9 mouse cellular contexts compared by ENCODE assay signal in genomic region chr4:140549975-140550374, GRCm38 (mm10).
DNase-seq lines count a peak whose midpoint lies in the region; ATAC-seq and TF ChIP-seq lines count a peak whose summit lies in the region.
"Had no signal": no experiment of that assay in that cellular context is flagged by ENCODE, and none has a peak within 500 bp of the region (broad histone marks: within the 10 kb centered on the region; RNA-seq: fewer than 3 reads in every experiment).

No protein-coding gene starts in this region.

- no peaks in the 10 kb centered on the region for H3K36me3 ChIP-seq in heart, adult 2 months (ENCODE audit: control insufficient read depth, insufficient read depth, low read length)
- H3K36me3 ChIP-seq in intestine, postnatal 0 days (ENCODE audit: control insufficient read depth, insufficient read depth) = peaks cover 23% of the 10 kb centered on the region
- peaks cover 10% of the 10 kb centered on the region; the same call in 1 of the 2 replicates for H3K36me3 ChIP-seq in liver, embryonic 11.5 days (ENCODE audit: control insufficient read depth, insufficient read depth, low read length)

- H3K27me3 ChIP-seq in heart, adult 2 months (ENCODE audit: control insufficient read depth, insufficient read depth, low read length) = no peaks in the 10 kb centered on the region
- no peaks in the 10 kb centered on the region for H3K27me3 ChIP-seq in intestine, postnatal 0 days (replicated peaks; ENCODE audit: control insufficient read depth, insufficient read depth, low read length)
- no peaks in the 10 kb centered on the region for H3K27me3 ChIP-seq in liver, embryonic 11.5 days (replicated peaks; ENCODE audit: control insufficient read depth, insufficient read depth, low read length)
- H3K27me3 ChIP-seq: liver, embryonic 15.5 days had no signal

- H3K9ac ChIP-seq in heart, adult 2 months (ENCODE audit: low read depth, low read length) = no peak overlapping the region
- no peak overlapping the region for H3K9ac ChIP-seq in intestine, postnatal 0 days (ENCODE audit: low read depth, low read length)
- no peak overlapping the region for H3K9ac ChIP-seq in liver, embryonic 11.5 days (ENCODE audit: low read depth, low read length)
- H3K9ac ChIP-seq: liver, embryonic 15.5 days had no signal

- TF ChIP-seq EP300 in heart, adult 2 months (IDR thresholded peaks at IDR 0.05; ENCODE audit: insufficient read depth, low read depth, low read length) = no peak

- ATAC-seq in intestine, postnatal 0 days = no peak
- no peak for ATAC-seq in liver, embryonic 11.5 days (replicated peaks; ENCODE audit: low FRiP score)

- TF ChIP-seq CTCF in heart, adult 2 months (IDR thresholded peaks at IDR 0.05) = no peak
- no peak for TF ChIP-seq CTCF in intestine, postnatal 0 days (IDR thresholded peaks at IDR 0.05; ENCODE audit: low read depth)

- DNase-seq in heart, adult 2 months = peak; percentile 50 to 64
- no peak for DNase-seq in heart, postnatal 4 days
- peak; percentile 9 to 54 for DNase-seq in adrenal gland, postnatal 36 days
- DNase-seq in gastrocnemius, adult 8-10 months (ENCODE audit: low spot score in 2 of 2) = peak; percentile 55 to 84
- peak; percentile 45 for DNase-seq in lung, postnatal 14 days
- no peak for DNase-seq in thymus, postnatal 25 days
- DNase-seq in liver, embryonic 11.5 days (ENCODE audit: low spot score) = no peak

- H3K79me2 ChIP-seq in heart, adult 2 months (replicated peaks; ENCODE audit: control insufficient read depth, insufficient read depth, low read length) = no peaks in the 10 kb centered on the region

- no peaks in the 10 kb centered on the region for H3K9me3 ChIP-seq in intestine, postnatal 0 days (ENCODE audit: control insufficient read depth)
- no peaks in the 10 kb centered on the region for H3K9me3 ChIP-seq in liver, embryonic 11.5 days (ENCODE audit: control insufficient read depth, low read length)
- H3K9me3 ChIP-seq: liver, embryonic 15.5 days had no signal

- no peak overlapping the region for H3K4me2 ChIP-seq in intestine, postnatal 0 days (replicated peaks; ENCODE audit: low read depth)
- H3K4me2 ChIP-seq in liver, embryonic 11.5 days = no peak overlapping the region
- H3K4me2 ChIP-seq: liver, embryonic 15.5 days had no signal

- intact Hi-C loops in heart, adult 2 months (cut with DNase I) = loop anchor here (10.0 kb wide), 1 partner anchor 675 kb away; no protein-coding TSS in a partner anchor

- 72% methylated on average over 12 of the region's 12 CpGs for WGBS in heart, adult 2 months
- WGBS in intestine, postnatal 0 days = 74% methylated on average over 12 of the region's 12 CpGs
- 84% methylated on average over 12 of the region's 12 CpGs for WGBS in liver, embryonic 11.5 days

- H3K4me1 ChIP-seq in heart, adult 2 months (ENCODE audit: control insufficient read depth, insufficient read depth, low read length) = no peaks in the 10 kb centered on the region
- no peaks in the 10 kb centered on the region for H3K4me1 ChIP-seq in intestine, postnatal 0 days (replicated peaks; ENCODE audit: control insufficient read depth, insufficient read depth, low read length)
- no peaks in the 10 kb centered on the region for H3K4me1 ChIP-seq in liver, embryonic 11.5 days (replicated peaks; ENCODE audit: control insufficient read depth, insufficient read depth, low read length)
- H3K4me1 ChIP-seq: liver, embryonic 15.5 days had no signal

- H3K4me3 ChIP-seq in heart, adult 2 months = no peak overlapping the region
- no peak overlapping the region for H3K4me3 ChIP-seq in intestine, postnatal 0 days (ENCODE audit: low read depth, low read length)
- H3K4me3 ChIP-seq in liver, embryonic 11.5 days (ENCODE audit: low read depth, low read length) = no peak overlapping the region
- H3K4me3 ChIP-seq: liver, embryonic 15.5 days had no signal

- H3K27ac ChIP-seq in heart, adult 2 months = no peak overlapping the region
- H3K27ac ChIP-seq in intestine, postnatal 0 days (ENCODE audit: low read depth, low read length) = no peak overlapping the region
- no peak overlapping the region for H3K27ac ChIP-seq in liver, embryonic 11.5 days (ENCODE audit: low read depth, low read length)
- H3K27ac ChIP-seq: liver, embryonic 15.5 days had no signal

- TF ChIP-seq POLR2A in heart, adult 2 months (IDR thresholded peaks at IDR 0.05; ENCODE audit: insufficient read depth, low read depth, low read length) = no peak

Comparison
In these comparisons a context has a peak if more than half of its experiments do, and no peak if none do; other contexts are left out.
1. DNase-seq: peak in heart, adult 2 months (2 of 2), adrenal gland, postnatal 36 days (2 of 2), gastrocnemius, adult 8-10 months (2 of 2) and lung, postnatal 14 days (single experiment); none in heart, postnatal 4 days (single experiment), thymus, postnatal 25 days (single experiment) and liver, embryonic 11.5 days (single experiment).